Mouse (Mus musculus) cortical plate, adult 2 months (tissue): ENCODE measurements around the gene Mtcl1.

Source experiments
- CTCF ChIP-seq: fragments of 200-500 bp; IDR thresholded peaks from 2 replicates; pipeline ENCODE4 v1.5.1; 2011; ENCODE audit warnings: mild to moderate bottlenecking, control low read depth, low read length; ENCODE audit not compliant: insufficient read depth; ENCODE audit errors: extremely low read depth
- POLR2A ChIP-seq: fragments of 200-500 bp; IDR thresholded peaks from 2 replicates; pipeline ENCODE4 v1.6.1; 2011; ENCODE audit warnings: mild to moderate bottlenecking, low read length, control low read depth; ENCODE audit not compliant: insufficient read depth; ENCODE audit errors: extremely low read depth

GRCm38 (mm10) chr17:66297721-66298120, 151.8 kb downstream of the Mtcl1 start:
- TF ChIP-seq CTCF (no peak), POLR2A (no peak)
